Mouse (Mus musculus) CD4-positive helper T cell, adult 2 months (primary cell): ENCODE measurements around the gene H2-DMb2.

Experiments used
- DNase-seq: peaks from one replicate; pipeline ENCODE4 v3.0.0-alpha.2; 2012; ENCODE audit warnings: low read depth, missing footprints, low spot score

Gene H2-DMb2

GRCm38 (mm10) chr17:34179913-34180859, 37.1 kb downstream of the H2-DMb2 start:
- DNase-seq, result no peak

GRCm38 (mm10) chr17:34183564-34184219, 40.6 kb downstream of the H2-DMb2 start:
- DNase-seq, result no peak

- no peak for DNase-seq
These were observed 42.4 kb downstream of the H2-DMb2 start for GRCm38 (mm10) chr17:34185526-34185925.

GRCm38 (mm10) chr17:34186885-34187260, 43.8 kb downstream of the H2-DMb2 start:
- no peak for DNase-seq

GRCm38 (mm10) chr17:34187261-34187916, 44.3 kb downstream of the H2-DMb2 start, which contains the start of the genes Tap1 and Psmb9:
Tap1 (plus strand) TSS chr17:34187553.
Psmb9 (minus strand) TSS chr17:34187764.
- peak; percentile 99 for DNase-seq

GRCm38 (mm10) chr17:34188010-34188409, 44.9 kb downstream of the H2-DMb2 start:
- peak; percentile 49 for DNase-seq

- no peak for DNase-seq
These were observed 45.9 kb downstream of the H2-DMb2 start for GRCm38 (mm10) chr17:34188986-34189385.

GRCm38 (mm10) chr17:34192852-34193251, 49.7 kb downstream of the H2-DMb2 start:
- DNase-seq, result no peak

GRCm38 (mm10) chr17:34193468-34193867, 50.4 kb downstream of the H2-DMb2 start:
- DNase-seq, result no peak

- no peak for DNase-seq
These were observed 51.6 kb downstream of the H2-DMb2 start for GRCm38 (mm10) chr17:34194723-34195122.

GRCm38 (mm10) chr17:34196491-34196890, 53.4 kb downstream of the H2-DMb2 start:
- peak; percentile 86 for DNase-seq

GRCm38 (mm10) chr17:34196941-34197894, 54.1 kb downstream of the H2-DMb2 start, which contains the start of gene Psmb8:
Psmb8 (plus strand) TSS chr17:34197721.
- peak; percentile 92 for DNase-seq

- DNase-seq, result peak; percentile 88
These were observed 54.9 kb downstream of the H2-DMb2 start for GRCm38 (mm10) chr17:34197904-34198520.

- DNase-seq, result no peak
These were observed 55.4 kb downstream of the H2-DMb2 start for GRCm38 (mm10) chr17:34198521-34198912.

GRCm38 (mm10) chr17:34199050-34199619, 56.0 kb downstream of the H2-DMb2 start:
- no peak for DNase-seq

GRCm38 (mm10) chr17:34200047-34200446, 56.9 kb downstream of the H2-DMb2 start:
- no peak for DNase-seq

- peak; percentile 60 for DNase-seq
These were observed 57.8 kb downstream of the H2-DMb2 start for GRCm38 (mm10) chr17:34200772-34201505.
